Mouse (Mus musculus) right cerebral cortex, postnatal 4 days (tissue): ENCODE results near the gene Kbtbd12.
A peak's percentile ranks its signal among the peaks of the same experiment; 100 is the strongest.

ENCODE experiments used
- DNase-seq: peaks from one replicate; pipeline ENCODE4 v3.0.0-alpha.2; 2022

Gene Kbtbd12

DNA sequence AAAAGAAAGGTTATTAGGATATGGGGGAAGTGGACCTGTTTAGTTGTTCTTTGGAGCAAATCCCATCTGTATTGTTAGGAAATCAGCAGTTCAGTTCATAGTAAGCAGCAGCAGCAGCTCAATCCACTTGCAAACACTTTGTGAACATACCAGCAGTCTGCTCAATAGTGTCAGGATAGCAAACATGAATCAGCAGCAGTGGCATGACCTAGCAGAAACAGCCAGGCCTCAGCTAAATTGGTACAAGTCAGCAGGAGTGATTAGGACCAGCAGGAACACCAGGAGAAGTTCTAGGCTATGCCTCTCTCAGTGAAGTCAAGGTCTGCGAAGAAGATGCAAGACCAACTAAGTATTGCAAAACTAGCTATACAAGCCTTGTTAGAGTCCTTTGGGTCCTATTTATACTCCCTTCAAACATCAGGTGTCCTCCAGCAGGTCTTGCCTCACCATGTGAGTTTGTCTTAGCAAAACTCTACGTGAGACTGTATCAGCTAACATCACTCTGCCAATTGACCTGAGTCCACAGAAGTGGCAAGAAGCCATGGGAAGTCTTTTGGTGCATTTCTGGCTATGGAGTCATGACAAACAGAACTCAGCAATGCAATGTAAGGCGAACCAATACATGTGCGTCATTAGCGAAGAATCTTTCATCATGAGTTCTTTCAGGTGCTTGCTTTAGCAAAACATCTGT, at the start of gene Kbtbd12:
TSS of gene Kbtbd12 (minus strand) at position 340 of the 691 bp plus-strand sequence.
- DNase-seq = no peak

DNA sequence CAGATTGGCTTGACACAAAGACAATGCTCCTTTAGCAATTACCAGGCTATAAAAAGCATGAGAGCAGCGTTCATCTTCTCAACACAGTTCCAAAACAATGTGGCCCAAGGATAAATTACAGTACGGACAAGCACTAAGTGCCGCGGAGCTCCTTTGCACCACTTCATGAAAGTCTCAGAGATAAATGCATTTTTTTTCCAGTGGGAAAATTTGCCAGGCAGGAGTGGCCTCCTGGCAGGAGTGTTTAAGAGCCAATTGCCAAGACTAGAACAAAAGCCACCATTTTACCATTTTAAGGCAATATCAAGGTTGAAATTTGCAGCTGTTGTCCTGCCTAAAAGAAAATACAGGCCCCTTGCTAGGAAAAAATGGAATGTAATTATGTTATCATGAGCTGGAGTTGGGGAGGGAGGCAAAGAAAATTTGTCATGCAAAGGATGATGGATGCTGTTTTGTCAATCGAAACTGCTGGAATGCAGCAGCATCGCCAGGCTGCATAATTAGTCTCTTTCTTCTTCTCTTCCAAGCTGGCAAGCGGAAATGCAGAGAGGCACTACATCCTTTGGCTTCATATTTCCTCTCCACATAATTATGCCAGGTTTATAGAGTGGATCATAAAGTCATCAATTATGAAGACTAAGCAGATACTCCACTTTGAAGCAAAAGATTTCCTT, 45.8 kb upstream of the Kbtbd12 start:
- DNase-seq = no peak

DNA sequence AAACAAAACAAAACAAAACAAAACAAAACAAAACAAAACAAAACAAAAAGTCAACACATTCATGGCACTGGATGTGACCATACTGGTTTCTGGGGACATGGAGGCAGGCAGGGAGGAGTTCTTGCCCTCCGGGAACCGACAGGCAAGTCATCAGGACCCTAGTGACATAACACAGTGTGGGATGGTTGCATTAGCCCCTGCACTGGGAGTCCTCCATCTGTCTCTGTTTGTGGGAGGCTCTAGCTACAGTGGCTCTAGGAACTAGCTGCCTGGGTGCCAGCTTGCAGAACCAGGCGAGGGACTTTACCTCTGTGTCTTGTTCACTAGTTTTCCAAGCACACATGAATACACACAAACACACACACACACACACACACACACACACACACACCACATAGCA, 43.3 kb upstream of the Kbtbd12 start:
- DNase-seq = no peak

DNA sequence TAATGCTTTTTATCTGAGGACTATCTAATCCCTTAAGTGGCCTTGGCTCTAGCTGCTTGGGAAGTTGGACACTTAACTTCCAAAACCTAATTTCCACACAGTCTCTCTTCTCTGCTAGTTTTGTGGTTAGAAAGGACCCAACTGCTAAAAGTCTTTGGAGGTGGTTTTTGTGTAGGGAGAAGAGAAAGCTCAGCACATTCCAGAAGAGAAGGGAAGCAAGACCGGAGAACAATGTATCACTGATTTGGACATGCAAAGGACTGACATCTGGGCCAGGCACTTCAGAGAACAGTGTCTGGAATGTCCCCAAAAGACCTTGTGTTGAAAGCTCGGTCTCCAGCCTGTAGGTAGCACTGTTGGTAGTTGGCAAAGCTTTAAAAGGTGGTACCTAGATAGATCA, 40.0 kb upstream of the Kbtbd12 start:
- DNase-seq = no peak

DNA sequence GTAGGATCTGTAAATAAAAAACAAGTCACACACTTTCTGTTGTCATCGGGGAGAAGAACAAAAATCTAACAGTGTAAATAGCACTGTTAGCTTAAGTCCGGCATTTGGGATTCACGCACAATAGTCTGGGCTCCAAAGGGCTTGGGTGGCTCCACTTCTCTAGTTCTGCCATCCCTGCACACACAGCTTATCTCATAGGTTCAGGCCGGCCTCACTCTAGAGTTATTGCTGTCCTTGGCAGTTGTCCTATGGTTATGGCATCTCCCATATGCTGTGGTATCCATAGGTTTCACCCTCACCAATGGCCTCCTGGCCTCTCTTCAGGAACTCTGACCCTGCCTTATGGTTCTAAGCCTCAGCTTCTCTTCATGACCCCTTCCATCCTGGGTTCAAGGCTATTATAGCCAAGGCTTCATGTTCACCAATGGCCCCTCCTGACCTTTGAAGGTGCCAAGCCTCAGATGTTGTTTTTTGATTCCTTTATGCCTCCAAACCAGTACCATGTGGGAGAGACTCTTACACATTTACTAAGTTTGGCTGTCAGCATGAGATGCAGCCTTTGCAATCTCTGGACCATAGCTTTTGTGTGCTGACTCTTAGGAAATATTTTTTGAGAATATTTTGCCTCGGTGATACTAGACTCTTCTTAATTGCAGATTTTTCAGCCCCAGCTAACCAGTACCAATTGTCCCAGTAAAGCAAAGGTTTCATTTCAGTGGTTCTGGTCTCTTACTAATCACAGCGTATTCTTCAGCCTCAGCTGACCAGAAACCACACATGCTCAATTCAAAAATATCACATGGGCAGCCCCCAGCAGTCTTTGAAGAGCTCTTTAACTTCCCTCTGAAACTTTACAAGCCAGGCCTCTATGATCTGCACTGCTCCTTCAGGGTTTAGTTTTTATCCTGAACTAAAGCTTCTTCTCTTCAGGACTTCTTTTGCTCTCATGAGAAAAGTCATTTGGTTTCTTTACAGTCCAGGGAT, 39.3 kb upstream of the Kbtbd12 start:
- DNase-seq = no peak

DNA sequence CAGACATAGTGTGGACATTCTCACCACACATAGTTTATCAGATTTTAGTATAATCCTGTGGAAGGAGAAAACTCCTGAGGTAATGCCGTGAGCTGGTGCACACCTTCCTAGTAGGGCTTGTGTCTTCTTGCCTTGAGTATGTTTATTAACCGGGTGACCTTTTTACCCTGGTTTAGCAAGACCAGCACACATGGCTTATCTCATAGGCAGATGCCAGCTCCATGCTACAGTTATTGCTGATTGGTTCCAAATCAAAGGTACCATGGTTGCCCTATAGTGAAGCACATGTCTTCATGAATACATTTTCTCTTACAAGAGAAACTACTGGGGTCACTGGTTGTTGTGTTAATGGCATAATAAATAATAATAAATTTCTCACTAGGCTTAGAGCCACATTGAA, 38.1 kb upstream of the Kbtbd12 start:
- no peak for DNase-seq

DNA sequence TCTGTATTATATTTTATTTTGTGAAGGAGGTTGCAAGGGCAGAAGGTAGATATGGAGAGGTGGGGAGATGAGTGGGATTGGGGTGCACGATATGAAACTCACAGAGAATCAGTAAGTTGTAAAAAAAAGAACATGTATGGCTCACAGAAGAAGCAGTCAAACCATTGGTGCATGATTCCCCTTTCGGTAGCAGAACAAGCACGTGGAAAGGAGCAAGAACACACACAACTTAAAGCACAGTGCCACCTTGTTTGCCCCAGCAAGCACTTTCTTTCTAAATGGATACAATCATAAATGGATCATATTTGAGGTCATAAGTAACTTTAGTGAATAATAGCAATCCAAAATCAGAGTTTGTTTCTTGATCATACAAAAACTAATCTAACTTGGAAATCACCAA, 24.5 kb upstream of the Kbtbd12 start:
- DNase-seq = no peak

DNA sequence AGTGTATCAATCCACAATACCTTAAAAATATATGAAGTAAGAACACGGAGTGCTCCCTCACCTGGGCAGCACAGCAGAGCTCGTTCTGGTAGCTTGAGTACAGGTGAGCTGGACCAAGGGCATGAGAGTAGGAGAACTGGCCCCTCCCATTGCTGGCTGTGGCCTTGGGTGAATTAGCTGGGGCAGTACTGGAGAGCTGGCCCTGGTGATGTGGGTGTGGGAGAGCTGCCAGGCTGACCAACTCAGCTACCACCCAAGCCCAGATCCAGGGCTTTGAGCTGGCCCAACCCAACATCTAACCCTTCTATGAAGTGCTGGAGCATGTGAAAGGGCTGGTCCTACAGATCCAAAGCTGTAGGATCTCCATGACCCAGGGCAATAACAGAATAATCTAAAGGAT, 23.9 kb upstream of the Kbtbd12 start:
- DNase-seq = no peak

DNA sequence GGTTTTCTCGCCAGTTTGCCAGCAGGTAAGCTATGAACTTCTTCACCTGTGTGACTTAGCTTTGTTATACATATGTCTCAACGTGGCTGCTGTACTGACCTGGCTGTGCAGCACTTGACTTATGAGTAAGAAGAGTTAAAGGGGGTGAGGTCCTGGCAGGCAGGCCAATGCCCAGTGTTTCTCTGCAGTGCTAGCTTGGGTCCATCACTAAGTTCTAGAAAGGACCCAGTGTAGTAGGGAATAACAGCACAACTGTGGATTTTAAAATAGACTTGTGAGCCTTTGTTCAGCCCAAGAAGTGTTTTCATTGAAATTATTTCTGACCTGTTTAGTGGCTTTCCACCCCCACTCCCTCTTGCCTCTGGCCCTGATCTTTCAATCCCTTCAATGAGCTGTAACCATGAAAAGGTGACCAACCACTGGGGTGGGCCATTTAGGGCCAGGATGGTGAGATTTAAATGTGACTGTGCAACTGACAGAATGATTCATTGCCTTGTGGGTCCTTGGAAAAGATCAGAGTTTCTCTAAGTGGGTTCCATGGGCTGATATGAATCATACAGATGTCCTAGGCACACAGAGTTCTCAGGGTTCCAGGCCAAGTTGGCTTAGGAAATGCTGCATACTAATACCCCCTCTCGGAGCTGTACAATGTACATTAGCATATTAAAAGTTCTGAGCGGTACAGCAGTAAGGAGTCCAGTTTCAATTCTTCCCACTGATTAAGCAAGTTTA, 10.0 kb upstream of the Kbtbd12 start:
- no peak for DNase-seq

DNA sequence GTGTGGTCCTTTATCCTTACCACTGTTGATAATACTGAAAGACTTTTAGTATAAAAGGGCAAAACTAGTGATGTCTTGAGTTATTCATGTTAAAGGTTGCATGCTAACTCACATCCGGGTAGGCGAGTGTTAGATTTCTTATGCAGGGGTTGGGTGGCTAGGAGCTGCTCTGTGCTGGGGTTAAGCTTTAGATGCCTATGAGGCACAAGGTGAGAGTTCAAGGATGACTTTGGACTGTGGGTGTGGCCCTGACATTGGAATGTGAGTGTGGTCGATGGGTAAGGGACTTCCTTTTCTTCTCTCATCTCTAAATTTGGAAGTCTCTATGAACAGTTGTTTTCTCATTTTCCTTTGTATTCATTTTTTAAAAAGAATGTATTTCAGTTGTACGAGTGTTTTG, 7.0 kb upstream of the Kbtbd12 start:
- no peak for DNase-seq

DNA sequence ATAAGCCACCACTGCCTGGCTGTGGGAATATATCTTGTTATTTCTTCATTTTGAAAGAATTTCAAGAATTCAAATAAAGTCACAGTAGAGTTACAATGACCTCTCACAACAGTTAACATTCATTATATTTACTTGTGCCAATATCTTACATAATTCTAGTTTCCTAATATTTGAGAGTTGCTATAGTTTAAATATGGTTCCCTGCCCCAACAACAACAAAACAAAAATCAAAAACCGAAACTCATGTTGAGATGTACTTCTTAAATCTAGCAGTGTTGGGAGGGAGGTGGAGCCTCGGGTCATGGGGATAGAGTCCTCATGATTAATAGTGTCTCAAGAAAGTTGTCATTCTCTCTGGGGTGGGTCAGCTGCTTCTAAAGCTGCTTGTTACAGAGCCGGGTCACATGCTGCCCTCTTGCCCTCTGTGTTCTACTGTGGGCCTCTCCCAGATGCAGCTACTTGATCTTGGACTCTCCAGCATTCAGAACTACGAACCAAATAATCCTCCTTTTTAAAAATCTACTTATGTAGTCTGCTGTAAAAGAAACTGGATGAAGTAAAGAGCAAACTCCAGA, 3.7 kb upstream of the Kbtbd12 start:
- no peak for DNase-seq

DNA sequence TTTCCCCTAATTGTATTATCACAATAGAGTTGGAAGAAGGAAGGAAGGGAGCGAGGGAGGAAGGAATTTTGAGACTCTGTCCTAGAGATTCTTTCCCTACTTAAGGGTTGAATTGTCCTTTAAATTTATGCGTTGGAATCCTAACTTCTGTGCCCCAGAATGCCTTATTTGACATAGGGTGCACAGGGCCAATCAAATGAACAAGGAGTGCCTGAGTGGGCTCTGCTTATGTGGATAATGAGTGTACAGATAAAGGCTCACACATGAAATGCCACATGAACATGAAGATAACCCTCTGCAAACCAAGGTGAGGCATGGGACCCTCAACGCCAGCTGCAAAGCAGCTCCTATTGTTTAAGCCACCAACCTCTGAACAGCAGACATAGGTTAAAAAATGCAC, 2.6 kb upstream of the Kbtbd12 start:
- DNase-seq = no peak

DNA sequence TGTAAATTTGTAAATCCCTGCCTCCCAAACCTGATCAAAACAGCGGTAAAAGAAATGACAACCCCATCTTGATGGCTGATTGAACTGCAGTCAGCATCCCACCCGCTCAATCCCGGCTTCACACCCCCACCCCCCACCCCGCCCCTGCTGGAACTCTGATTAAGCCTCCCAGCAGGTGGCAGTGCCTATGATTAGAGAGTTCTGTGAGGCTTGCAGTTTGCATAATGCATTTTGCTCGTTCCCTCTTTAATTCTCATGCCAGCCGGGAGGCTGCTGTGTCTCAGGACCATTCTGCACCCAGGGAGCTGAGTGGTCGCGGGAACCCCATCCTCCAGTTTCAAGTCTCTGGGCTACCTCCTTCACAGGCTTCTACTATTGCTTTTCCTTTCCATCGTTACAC, 2.2 kb upstream of the Kbtbd12 start:
- DNase-seq = peak; percentile 45

DNA sequence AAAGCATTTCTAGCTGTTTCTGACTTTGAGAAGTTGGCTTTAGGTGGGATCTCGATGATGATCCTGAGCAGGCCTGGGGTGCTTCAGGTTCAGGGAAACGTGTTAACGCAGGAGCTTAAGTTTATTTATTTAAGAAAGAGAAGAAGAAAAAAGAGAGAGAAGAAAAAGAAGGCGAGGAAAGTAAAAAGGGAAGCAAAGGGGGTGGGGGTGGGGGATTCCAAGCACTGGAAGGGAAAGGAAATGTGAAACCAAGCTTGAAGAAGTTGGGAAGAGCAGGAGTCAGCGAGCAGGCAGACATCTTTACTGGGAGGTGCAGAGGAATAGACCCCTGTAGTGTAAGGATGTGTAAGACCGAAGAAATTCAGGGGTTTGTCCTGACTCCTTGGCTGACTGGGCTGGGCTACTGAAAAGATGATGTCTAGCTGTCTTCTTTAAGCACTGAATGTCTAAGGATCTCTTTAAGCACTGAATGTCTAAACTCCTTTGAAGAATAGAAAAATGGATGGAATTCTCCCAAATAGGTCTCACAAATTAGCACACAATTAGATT, 1.7 kb upstream of the Kbtbd12 start:
- DNase-seq = no peak

DNA sequence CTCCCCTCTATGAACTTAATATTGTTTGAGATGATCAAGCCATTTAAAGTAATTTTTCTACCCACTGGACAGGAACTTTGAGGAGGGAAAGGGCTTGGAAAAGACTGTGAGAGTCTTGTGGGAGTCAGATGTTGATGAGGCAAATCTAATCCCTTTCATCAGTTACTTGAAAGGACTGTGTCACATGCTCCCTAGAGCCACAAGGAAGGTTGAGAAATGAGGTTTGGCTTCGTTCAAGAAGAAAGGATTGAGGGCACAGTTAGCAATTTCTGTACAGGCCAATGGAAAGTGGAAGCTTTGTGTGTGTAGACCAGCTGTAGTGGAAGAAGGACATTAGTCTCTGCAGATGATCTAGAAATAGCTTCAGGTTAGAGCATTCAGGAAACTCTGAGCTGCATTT, 1.2 kb upstream of the Kbtbd12 start:
- no peak for DNase-seq

DNA sequence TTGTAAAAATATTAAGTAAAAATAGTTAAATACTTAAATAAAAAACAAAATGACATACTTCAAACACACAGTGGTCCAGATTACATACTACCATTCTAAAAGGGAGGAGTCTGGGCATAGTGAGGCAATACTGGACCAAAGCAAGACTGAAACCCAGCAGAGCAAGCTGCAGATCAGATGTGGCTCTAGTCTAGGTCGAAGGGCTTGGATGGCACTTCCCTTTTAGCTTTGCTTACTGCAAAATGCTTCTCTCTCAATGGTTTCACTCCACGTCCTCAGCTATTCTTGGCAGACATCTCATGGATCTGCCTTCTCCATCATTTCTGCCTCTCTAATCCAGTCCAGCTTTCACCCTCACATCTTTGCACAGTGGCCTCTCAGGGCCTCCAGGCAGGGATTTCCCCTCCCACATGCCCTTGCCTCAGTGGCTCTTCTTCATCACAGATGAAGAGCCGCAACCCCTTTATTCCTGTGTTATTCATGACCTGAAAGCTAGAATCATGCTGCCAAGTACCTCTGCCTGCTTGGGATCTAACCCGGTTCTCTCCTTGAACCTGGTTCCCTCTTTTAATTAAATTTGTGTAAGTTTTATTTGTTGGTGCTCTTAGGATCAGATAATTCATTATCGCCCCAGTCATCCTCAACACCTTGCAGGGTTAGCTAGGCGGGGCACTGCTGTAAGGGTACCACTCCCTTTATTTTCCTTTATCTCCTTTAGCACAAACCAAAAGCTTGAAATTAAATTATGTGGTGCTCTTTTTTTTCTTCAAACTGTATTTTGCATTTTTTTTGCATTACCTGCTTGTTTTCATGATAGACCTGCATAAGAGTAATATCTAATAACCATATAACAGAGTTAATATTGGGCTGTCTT, 1.6 kb downstream of the Kbtbd12 start:
- DNase-seq = no peak

DNA sequence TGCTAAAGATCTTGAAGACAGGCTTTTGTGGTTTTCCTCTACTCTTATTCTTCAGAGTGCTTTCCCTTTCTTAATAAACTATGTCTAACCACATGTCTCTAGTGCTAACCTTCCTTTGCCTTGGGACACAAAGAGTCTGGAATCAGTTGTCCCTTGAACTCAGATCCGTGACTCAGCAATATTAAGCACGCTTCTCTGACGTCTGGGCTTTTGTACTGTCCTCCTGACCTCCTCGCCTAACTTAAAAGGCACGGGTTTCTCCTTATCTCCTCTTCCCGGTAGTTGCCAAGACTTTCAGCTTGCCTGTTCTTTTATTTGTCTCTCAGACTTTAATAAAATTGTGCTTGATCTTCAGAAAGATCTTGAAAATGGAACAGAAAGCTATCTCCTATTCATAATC, 6.5 kb downstream of the Kbtbd12 start:
- DNase-seq = no peak

DNA sequence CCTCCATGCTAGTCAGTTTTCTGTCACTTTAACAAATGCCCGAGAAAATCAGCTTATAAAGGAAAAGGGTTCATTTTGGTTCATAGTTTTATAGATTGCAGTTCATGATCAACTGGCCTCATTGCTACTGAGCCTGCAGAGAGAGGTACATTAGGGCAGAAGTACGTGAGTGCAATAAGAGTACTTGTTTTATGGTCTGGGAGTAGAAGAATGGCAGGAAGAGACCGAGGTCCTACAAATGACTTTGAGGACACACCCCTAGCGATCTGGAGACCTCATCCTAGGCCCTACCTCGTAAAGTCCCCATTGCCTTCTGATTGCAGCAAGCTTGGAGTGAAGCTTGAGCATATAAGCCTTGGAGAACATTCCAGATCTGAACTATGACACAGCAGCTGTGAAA, 7.2 kb downstream of the Kbtbd12 start:
- no peak for DNase-seq

DNA sequence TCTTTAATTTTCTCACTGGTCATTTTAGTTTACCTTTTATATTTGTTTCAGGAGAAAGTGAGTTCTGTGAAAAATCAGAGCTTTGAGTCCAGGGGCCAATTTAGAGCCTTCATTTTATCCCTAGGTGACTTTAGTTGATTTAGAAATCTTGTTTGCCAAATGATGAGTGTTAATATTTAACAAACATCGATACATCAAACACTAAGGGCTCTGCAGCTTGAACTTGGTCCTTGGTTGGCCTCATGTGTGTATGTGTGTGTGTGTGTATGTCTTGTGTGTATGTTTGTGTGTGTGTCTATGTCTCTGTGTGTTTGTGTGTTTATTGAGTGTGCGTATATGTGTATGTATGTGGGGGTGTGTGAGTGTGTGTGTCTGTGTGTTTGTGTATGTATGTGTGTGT, 7.9 kb downstream of the Kbtbd12 start:
- no peak for DNase-seq

DNA sequence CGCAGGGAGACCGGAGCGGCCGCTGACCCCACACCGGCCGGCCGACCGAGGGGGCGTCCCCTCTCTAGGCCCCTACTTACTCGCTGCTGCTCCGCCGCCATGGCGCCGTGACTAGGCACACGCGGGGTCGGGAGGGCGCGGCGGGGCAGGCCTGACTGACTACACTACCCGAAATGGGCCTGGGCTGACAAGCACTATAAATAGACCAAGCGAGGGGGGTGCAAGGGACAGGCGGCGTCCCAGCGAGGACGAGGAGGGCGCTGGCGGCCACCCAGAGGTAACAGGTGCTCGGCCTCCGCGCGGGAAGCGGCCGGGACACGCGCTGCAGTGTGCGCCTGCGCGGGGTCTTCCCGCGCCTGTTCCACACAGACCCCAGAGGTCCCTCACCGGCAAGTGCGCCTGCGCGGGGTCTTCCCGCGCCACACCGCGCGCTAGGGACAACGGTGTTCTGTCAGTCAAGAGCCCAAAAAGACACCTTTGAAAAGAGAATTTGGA, 10.4 kb downstream of the Kbtbd12 start:
- DNase-seq = peak; percentile 86

DNA sequence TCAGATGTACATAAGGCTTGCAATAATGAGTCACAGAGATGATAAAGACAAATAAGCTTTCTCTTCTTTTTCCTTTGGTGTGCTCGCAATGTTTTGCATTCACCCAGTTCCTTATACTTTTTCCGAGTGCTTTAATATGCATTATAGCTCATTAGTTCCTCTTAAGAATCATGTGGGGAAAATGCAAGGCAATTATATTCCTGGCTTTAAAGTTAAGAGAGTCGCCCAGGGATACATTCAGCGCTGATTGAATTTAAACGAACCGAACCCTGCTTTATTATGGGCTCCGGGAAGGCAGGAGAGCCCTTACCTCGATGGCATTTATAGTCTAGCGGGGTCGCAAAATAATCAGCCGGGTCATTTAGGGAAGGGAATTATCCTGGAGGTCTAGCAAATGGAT, 10.8 kb downstream of the Kbtbd12 start:
- no peak for DNase-seq
